Mouse (Mus musculus): Measurements from ENCODE around the gene Frmpd2.
A peak's percentile ranks its signal among the peaks of the same experiment; 100 is the strongest.
"Not testable (repeated sequence)": the region's sequence is repeated elsewhere in the genome, so short reads cannot be mapped to it uniquely, and the experiment has no call there.

Frmpd2 gene

GRCm38 (mm10) chr14:33471331-33471730, at the start of gene Frmpd2:
Frmpd2 (plus strand) TSS chr14:33471696.
- no peak for DNase-seq

DNA sequence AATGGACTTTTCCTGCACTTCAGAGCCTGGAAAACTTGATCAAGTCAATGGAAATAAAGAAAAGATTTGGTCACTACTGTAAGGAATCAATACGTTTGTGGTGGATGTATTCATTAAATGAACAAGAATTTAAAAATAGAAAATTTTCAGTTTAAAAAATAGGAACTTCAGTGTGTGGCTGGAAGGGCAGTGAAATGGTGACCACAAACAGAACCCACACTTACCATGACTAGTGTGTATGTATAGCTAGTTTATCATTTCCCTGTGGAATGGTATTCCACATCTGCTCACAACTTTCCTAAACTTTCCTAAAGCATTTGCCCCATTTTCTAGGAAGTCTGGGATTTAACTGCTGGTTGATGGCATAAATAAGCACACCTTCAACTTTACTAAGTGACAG, 48.5 kb upstream of the Frmpd2 start:
- no peak for DNase-seq

- DNase-seq, result no peak
Measured at GRCm38 (mm10) chr14:33424124-33424523, 47.4 kb upstream of the Frmpd2 start.

DNA sequence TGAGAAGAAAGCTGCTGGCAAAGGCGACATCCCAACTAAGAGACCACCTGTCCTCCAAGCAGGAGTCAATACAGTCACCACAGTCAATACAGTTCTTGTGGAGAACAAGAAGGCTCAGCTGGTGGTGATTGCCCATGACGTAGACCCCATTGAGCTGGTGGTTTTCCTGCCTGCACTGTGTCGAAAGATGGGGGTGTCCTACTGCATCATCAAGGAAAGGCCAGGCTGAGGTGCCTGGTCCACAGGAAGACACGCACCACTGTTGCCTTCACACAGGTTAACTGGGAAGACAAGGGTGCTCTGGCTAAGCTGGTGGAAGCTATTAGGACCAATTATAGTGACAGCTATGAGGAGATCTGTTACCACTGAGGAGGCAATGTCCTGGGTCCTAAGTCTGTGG, 39.0 kb upstream of the Frmpd2 start:
- not testable (repeated sequence) for DNase-seq

DNA sequence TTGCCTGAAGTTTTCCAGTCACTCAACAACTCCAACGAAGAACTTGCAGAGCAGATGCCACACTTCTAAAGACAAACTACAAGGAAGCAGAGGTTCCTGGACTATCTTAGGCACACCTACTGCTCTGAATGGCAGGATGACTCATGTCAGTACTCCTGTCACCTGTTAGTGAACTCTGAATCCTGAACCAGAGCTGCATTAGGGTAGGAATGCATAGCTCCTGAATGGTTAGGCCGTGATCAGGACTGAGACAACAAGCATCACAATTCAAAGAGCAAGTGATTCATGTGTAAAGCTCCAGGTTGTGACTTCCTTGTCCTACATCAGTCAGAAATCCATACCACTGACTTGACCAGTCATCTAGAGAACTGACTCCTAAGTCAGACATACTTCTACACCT, 27.7 kb upstream of the Frmpd2 start:
- DNase-seq, result no peak

GRCm38 (mm10) chr14:33445962-33446361, 25.5 kb upstream of the Frmpd2 start:
- DNase-seq, result no peak

DNA sequence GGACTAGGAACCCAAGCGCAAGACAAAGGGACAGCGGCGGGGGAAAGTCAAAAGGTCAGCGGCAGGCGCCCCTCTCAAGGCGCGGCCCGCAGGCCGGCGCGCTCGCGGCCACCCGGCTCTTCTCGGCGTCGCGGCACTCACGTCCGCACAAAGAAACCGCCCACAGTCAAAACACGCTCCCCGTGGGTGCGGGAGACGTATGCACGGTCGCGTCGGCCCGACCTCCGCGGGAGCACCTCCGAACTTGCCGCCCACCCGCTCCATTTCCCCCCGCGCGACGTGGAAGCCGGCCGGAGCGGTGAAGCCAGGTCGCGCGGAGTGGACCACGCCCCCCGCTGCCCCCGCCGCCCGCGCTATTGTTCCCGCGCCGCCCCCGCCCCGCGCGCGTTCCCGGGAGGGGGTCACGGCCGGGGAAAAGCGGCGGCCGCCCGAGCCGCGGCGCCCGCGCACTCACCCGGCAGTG, 24.9 kb upstream of the Frmpd2 start:
- DNase-seq, result no peak

GRCm38 (mm10) chr14:33447027-33447569, 24.4 kb upstream of the Frmpd2 start, which contains the start of gene Mapk8:
Mapk8 (minus strand) TSS chr14:33447158.
- peak; percentile 98 to 99 for DNase-seq

DNA sequence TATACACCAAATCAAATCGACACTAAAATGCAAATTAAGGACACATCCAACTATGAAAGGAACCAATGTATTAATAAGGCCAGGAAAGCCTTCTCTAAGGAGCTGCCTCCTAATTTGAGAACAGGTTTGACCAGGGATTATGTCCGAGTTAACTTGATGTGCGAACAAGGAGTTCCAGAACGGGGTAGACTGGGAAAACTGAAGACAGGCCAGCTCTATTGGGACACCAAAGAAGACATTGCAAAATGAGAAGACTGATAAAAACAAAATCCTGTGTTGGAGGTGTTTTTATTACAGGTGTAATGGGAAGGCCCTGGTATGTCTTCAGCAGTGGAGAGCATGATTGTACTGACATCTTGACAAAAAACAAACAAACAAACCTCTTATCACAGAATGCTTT, 23.2 kb upstream of the Frmpd2 start:
- no peak for DNase-seq

DNA sequence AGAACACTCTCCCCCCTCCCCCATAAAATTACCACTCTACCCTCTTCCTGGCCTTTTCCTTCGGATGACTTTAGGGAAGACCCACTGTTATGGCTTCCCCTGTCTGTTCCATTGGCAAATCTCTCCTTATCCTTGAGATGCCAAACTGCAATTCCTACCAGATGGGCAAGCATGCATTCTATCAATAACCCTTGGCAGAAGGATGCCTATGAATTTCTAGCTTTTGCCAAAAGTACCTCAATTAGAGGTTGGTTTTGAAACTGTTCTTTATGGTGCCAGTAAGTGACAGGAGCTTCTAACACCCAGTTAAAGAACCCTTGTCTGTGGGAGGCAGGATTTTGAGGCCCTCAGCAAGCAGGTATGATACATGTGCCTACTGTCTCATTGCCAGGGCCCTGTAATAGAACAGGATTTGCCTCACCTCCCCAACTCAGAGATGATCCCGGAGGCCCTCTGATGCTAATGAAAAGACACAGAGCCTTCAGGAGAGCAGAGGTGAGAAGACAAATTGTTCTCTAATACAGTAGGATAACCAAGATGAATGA, 22.1 kb upstream of the Frmpd2 start:
- no peak for DNase-seq

GRCm38 (mm10) chr14:33450331-33450730, 21.2 kb upstream of the Frmpd2 start:
- no peak for DNase-seq

DNA sequence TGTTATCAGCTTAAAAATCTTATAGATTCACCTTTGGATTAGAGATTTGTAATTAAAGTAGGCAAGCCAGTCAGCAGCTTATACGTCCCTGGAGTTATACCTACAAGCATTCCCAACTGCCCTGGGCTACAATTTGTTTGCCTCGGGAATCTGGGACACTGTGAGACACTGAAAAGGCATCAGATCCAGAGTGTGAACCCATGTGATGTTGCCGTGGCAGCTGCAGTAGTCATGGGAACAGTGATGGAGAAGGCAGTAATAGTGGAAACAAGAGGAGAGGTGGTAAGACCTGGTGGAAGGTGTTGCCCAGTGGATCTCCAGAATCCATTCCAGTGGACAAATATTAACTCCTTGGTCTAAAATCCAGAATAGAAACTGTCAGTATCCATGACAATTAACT, 7.8 kb upstream of the Frmpd2 start:
- no peak for DNase-seq

DNA sequence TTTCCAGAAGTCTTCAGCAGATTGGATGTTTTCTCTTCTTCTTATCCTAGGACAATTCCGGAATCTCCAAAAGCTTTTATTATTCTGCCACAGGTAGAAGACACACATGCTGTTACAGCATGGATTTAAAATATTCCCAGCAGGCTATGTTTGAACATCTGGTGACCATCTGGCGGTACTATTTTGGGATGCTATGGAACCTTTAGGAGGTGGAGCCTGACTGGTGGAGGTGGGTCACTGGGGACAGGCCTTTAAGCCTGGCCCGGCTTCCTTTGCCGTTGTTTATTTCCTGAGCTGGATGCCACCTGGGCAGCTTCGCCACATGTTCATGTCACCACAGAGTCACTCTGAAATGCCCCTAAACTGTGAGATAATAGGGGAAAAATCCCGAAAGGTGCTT, 3.7 kb upstream of the Frmpd2 start:
- no peak for DNase-seq

GRCm38 (mm10) chr14:33474461-33474860, 3.0 kb downstream of the Frmpd2 start:
- no peak for DNase-seq

DNA sequence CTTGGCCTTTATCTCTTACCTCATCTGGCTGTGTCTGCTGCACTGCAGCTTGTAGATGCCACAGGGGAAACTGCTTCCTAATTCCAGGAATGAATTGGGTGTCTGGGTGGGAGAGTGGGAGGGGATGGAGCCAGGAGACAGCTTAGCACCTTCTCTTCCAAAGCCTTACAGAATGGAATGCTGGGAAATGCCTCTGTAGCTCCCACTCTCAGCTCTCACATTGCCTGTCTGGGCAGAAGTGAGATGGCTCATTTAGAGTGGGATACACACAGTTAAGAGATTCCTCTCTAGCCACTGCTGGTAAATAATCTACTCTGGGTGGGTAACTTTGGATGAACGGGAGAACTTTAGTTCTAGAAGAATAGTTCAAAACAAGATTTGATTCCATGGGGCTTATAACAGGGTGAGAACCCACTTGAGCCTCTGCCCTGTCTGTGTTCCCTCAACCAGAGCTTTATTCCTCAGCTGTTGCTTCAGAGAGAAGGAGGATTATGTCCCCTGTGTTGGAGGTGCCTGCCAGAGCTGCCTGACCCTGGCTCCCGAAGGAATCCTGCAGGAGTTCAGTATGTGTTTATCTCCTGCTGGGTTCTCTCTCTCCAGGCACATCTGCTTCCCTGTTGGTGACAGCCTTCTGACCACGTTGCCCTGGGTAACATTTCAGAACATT, 4.7 kb downstream of the Frmpd2 start:
- DNase-seq, result no peak

GRCm38 (mm10) chr14:33481991-33482390, 10.5 kb downstream of the Frmpd2 start:
- no peak for DNase-seq

GRCm38 (mm10) chr14:33487805-33488550, 16.5 kb downstream of the Frmpd2 start:
- DNase-seq, result peak; percentile 27 to 63

- DNase-seq, result no peak
Measured at GRCm38 (mm10) chr14:33495226-33495625, 23.7 kb downstream of the Frmpd2 start.

GRCm38 (mm10) chr14:33497418-33497817, 25.9 kb downstream of the Frmpd2 start:
- DNase-seq, result no peak

- no peak for DNase-seq
Measured at GRCm38 (mm10) chr14:33498849-33499248, 27.4 kb downstream of the Frmpd2 start.

DNA sequence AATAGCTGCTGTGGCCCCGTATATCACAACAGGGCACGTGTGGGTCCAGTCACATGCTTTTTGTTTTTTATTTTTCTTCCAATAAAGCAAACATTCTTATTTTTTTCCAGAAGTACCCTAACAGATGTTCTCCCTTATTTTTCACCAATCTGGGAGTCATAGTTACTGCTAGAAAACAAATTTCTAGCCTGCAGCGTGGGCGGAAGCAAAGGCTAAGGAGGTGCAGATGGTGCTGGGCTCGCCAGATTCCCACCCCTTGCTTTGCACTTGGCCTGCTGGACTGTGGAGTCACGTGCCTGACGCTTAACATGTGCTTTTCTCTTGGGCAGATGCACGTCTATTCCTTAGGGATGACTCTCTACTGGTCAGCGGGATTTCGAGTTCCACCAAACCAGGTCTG, 29.1 kb downstream of the Frmpd2 start:
- DNase-seq, result peak; percentile 29 to 73

DNA sequence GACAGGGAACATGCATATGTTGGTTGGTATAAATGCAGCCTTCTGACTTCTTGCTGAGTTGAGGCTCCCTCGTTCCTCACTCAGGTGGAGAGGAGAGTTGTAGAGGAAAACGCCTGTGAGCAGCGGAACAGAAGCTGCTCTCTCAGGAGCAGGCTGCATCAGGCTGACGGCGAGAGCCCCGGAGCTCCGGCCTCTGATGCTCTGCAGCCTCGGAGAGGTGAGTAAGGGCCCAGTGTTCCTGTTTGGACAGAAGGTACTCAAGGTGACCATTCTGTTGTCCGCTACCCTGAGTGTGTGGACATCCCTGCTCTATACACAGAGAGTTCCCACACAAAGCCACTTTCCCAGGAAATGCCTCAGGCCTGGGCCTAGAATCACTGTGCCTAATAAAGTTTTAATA, 31.8 kb downstream of the Frmpd2 start:
- no peak for DNase-seq

DNA sequence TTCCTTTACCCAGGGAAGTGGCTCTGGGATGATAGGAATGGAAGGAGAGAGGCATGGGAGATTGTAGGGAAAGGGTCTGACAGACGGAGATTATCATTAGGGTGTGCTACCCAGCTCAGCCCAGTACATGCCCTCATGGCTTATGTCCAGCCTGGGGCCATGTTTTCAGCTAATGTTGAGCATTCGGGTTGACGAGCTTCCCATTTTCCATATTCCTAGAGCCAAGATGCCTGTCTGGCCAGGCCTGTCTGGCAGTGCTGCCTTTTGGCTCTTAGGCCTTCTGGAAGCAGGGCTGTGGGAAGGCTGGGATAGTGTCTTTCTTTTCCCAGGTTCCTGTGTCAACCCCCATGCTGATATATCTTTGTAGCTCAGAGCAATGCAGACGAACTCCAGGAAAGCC, 35.2 kb downstream of the Frmpd2 start:
- DNase-seq, result no peak

DNA sequence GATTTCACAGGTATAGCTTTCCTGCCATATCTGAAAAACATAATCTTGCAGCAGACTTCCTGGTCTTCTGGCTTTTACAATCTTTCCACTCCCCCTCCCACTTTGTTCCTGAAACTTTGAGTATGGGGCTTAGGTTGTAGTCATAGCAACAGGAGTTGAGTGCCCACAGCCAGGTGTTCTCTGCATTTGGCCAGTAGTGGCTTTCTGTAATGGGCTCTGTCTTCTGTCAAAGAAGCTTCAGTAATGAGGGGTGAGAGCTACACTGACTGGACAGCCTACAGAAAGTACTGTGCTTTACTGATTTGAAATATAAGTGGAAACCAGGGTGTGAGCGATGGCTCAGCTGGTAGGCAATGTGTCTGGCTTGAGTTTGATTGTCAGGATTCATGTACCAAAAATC, 37.2 kb downstream of the Frmpd2 start:
- DNase-seq, result no peak

Measured in lung, postnatal 4 days (tissue).